Mouse (Mus musculus): Measurements from ENCODE around the gene Ten1. TPM values are rescaled to one million over a fixed set of nuclear protein-coding genes. Genes with fewer than 3 reads are reported as not detected.
A peak's percentile ranks its signal among the peaks of the same experiment; 100 is the strongest.

Ten1 gene
- total and polyA plus RNA-seq, 2 experiments from 2014 or later: 66.6 to 110 TPM

DNA sequence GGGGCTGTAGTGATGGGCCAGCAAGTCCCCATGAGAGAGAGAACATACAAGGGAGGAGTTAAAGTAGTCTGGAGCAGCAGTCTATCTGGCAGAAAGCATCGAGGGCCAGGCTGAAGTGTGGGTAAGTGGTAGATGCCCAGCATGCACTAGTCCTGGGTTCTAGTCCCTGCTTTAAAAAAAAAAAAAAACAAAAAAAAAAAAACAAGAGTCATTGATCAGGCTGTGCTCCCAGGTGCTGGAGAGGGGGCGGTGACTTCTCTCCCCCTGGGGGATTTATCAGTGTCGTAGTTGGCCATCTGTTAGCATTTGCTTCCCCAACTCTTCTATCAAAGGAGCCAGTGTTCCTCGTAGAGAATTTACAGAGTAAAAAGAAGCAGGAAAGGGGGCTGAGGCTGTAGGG lies 8.0 kb downstream of the Ten1 start:
- ATAC-seq: no peak

DNA sequence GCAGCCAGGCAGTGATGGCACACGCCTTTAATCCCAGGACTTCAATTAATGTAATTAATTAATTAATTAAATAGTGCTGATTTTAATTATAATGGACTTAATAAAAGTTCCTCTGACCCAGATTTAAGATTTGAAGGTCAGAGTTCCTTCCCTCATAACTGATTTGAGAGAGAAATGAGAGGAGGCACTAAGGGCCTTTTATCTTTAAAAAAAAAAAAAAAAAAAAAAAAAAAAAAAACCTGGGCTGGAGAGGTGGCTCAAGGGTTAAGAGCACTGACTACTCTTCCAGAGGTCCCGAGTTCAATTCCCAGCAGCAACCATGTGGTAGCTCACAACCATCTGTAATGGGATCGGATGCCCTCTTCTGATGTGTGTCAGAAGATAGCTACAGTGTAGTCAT lies 10.0 kb downstream of the Ten1 start:
- H3K4me1 ChIP-seq (ENCODE audit: insufficient read depth, low read length): no peaks in the 10 kb centered on the region
- ATAC-seq (no peak), DNase-seq (ENCODE audit: low spot score) (no peak)
- H3K27ac ChIP-seq: no peak overlapping the region
- peaks cover 6% of the 10 kb centered on the region; the same call in 1 of the 2 replicates for H3K36me3 ChIP-seq (ENCODE audit: insufficient read depth, low read length)
- no peak overlapping the region for H3K4me3 ChIP-seq (ENCODE audit: low read length)
- H3K27me3 ChIP-seq (ENCODE audit: insufficient read depth, low read length): no peaks in the 10 kb centered on the region
- H3K9ac ChIP-seq (replicated peaks; ENCODE audit: low read length): no peak overlapping the region
- no peak for TF ChIP-seq CTCF (IDR thresholded peaks at IDR 0.05; ENCODE audit: low read depth)
- no peak overlapping the region for H3K4me2 ChIP-seq (ENCODE audit: low read depth, low read length)
- H3K9me3 ChIP-seq (ENCODE audit: low read length): no peaks in the 10 kb centered on the region
- 90% methylated on average over 3 of the region's 3 CpGs for WGBS

More for the DNA sequence above, 8.0 kb downstream of the Ten1 start:
- Histone ChIP-seq H3K9me3 (ENCODE audit: low read length) (no peaks in the 10 kb centered on the region), H3K27me3 (ENCODE audit: insufficient read depth, low read length) (no peaks in the 10 kb centered on the region), H3K4me1 (ENCODE audit: insufficient read depth, low read length) (no peaks in the 10 kb centered on the region), H3K4me2 (ENCODE audit: low read depth, low read length) (no peak overlapping the region), H3K4me3 (ENCODE audit: low read length) (no peak overlapping the region), H3K27ac (no peak overlapping the region), H3K36me3 (ENCODE audit: insufficient read depth, low read length) (peaks cover 6% of the 10 kb centered on the region; the same call in 1 of the 2 replicates), H3K9ac (replicated peaks; ENCODE audit: low read length) (no peak overlapping the region)
- TF ChIP-seq CTCF (IDR thresholded peaks at IDR 0.05; ENCODE audit: low read depth): no peak
- WGBS: 67% methylated on average over 4 of the region's 4 CpGs
- DNase-seq (ENCODE audit: low spot score): no peak

GRCm38 (mm10) chr11:116209257-116209656 lies 10.6 kb downstream of the Ten1 start:
- Histone ChIP-seq H3K4me2 (ENCODE audit: low read depth, low read length) (no peak overlapping the region), H3K27me3 (ENCODE audit: insufficient read depth, low read length) (no peaks in the 10 kb centered on the region), H3K9ac (replicated peaks; ENCODE audit: low read length) (no peak overlapping the region), H3K9me3 (ENCODE audit: low read length) (no peaks in the 10 kb centered on the region), H3K27ac (no peak overlapping the region), H3K4me3 (ENCODE audit: low read length) (no peak overlapping the region), H3K4me1 (ENCODE audit: insufficient read depth, low read length) (no peaks in the 10 kb centered on the region), H3K36me3 (ENCODE audit: insufficient read depth, low read length) (peaks cover 6% of the 10 kb centered on the region; the same call in 1 of the 2 replicates)
- WGBS: 78% methylated on average over 8 of the region's 8 CpGs
- no peak for ATAC-seq
- no peak for DNase-seq (ENCODE audit: low spot score)
- no peak for TF ChIP-seq CTCF (IDR thresholded peaks at IDR 0.05; ENCODE audit: low read depth)

DNA sequence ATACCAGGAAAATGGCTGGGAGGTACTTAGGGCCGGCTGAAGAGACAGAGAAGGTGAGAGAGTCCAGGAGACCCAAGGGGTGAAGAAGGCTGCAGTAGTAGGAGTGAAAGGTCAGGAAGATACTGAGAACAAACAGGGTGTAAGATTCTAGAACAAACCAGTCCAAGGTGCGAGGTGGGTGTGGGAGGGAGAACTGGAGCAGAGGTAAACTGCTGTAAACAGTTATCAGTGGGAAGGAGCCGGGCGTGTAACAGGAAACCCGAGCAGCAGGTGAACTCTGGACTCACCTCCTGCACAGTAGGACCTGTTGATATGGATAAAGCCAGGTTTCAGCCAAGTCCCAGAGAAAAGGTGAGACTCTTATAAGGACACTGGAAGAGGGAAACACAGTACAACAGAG lies 12.0 kb downstream of the Ten1 start:
- H3K9ac ChIP-seq (replicated peaks; ENCODE audit: low read length): no peak overlapping the region

DNA sequence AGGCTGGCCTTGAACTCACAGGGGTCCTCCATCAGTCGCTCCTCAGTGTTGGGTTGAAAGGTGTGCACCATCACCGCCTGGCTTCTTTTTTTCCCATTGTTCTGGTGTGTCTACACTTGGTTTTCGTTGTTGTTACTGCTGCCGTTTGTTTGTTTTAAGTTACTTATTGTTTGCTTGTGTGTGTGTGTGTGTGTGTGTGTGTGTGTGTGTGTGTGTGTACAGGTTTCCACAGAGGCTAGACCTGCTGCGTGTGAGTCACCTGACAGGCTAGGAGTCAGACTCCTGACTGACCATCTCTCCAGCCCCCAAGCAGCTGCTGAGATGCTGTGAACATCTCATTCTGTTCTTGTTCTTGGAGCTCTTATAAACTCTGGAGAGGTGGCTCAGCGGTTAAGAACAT lies 14.2 kb downstream of the Ten1 start:
- no peak overlapping the region for H3K27ac ChIP-seq
- H3K4me3 ChIP-seq (ENCODE audit: low read length): no peak overlapping the region
- H3K4me1 ChIP-seq (ENCODE audit: insufficient read depth, low read length): no peaks in the 10 kb centered on the region
- DNase-seq (ENCODE audit: low spot score) (no peak), ATAC-seq (no peak)
- H3K4me2 ChIP-seq (ENCODE audit: low read depth, low read length): no peak overlapping the region
- no peak for TF ChIP-seq CTCF (IDR thresholded peaks at IDR 0.05; ENCODE audit: low read depth)
- H3K36me3 ChIP-seq (ENCODE audit: insufficient read depth, low read length): no peaks in the 10 kb centered on the region
- no peaks in the 10 kb centered on the region for H3K27me3 ChIP-seq (ENCODE audit: insufficient read depth, low read length)
- no peaks in the 10 kb centered on the region for H3K9me3 ChIP-seq (ENCODE audit: low read length)
- 92% methylated on average over 6 of the region's 6 CpGs for WGBS
- H3K9ac ChIP-seq (replicated peaks; ENCODE audit: low read length): no peak overlapping the region

More for the DNA sequence above, 12.0 kb downstream of the Ten1 start:
- 80% methylated on average over 5 of the region's 5 CpGs for WGBS
- Histone ChIP-seq H3K27ac (no peak overlapping the region), H3K4me3 (ENCODE audit: low read length) (no peak overlapping the region), H3K4me2 (ENCODE audit: low read depth, low read length) (no peak overlapping the region), H3K9me3 (ENCODE audit: low read length) (no peaks in the 10 kb centered on the region), H3K27me3 (ENCODE audit: insufficient read depth, low read length) (no peaks in the 10 kb centered on the region), H3K36me3 (ENCODE audit: insufficient read depth, low read length) (peaks cover 6% of the 10 kb centered on the region; the same call in 1 of the 2 replicates), H3K4me1 (ENCODE audit: insufficient read depth, low read length) (no peaks in the 10 kb centered on the region)
- ATAC-seq (no peak), DNase-seq (ENCODE audit: low spot score) (no peak)
- no peak for TF ChIP-seq CTCF (IDR thresholded peaks at IDR 0.05; ENCODE audit: low read depth)

GRCm38 (mm10) chr11:116213877-116214510 lies 15.3 kb downstream of the Ten1 start:
- Histone ChIP-seq H3K4me1 (ENCODE audit: insufficient read depth, low read length) (no peaks in the 10 kb centered on the region), H3K4me3 (ENCODE audit: low read length) (no peak overlapping the region), H3K27ac (no peak overlapping the region), H3K27me3 (ENCODE audit: insufficient read depth, low read length) (no peaks in the 10 kb centered on the region), H3K36me3 (ENCODE audit: insufficient read depth, low read length) (no peaks in the 10 kb centered on the region), H3K9ac (replicated peaks; ENCODE audit: low read length) (no peak overlapping the region), H3K4me2 (ENCODE audit: low read depth, low read length) (no peak overlapping the region), H3K9me3 (ENCODE audit: low read length) (no peaks in the 10 kb centered on the region)
- DNase-seq (ENCODE audit: low spot score) (no peak), ATAC-seq (no peak)
- TF ChIP-seq CTCF (IDR thresholded peaks at IDR 0.05; ENCODE audit: low read depth): no peak
- 93% methylated on average over 13 of the region's 13 CpGs for WGBS

- no peaks in the 10 kb centered on the region for H3K36me3 ChIP-seq (ENCODE audit: insufficient read depth, low read length)
- 81% methylated on average over 7 of the region's 7 CpGs for WGBS
- H3K9me3 ChIP-seq (ENCODE audit: low read length): no peaks in the 10 kb centered on the region
- H3K4me3 ChIP-seq (ENCODE audit: low read length): no peak overlapping the region
- H3K27me3 ChIP-seq (ENCODE audit: insufficient read depth, low read length): no peaks in the 10 kb centered on the region
- TF ChIP-seq CTCF (IDR thresholded peaks at IDR 0.05; ENCODE audit: low read depth): peak; percentile 60
- no peak overlapping the region for H3K4me2 ChIP-seq (ENCODE audit: low read depth, low read length)
- peaks cover 5% of the 10 kb centered on the region; the same call in 1 of the 2 replicates for H3K4me1 ChIP-seq (ENCODE audit: insufficient read depth, low read length)
- no peak overlapping the region for H3K27ac ChIP-seq
- ATAC-seq (no peak), DNase-seq (ENCODE audit: low spot score) (peak; percentile 31)
- no peak overlapping the region for H3K9ac ChIP-seq (replicated peaks; ENCODE audit: low read length)
These were observed 16.5 kb downstream of the Ten1 start for GRCm38 (mm10) chr11:116215181-116215580.
